Mouse (Mus musculus): ENCODE data around the gene Ece2. TPM values are rescaled to one million over a fixed set of nuclear protein-coding genes. Genes with fewer than 3 reads are reported as not detected.
A peak's percentile ranks its signal among the peaks of the same experiment; 100 is the strongest.

The Ece2 gene
- not detected in 2 replicates for polyA plus RNA-seq (2012; ENCODE audit: insufficient read depth, insufficient read length, low replicate concordance, missing spikeins)

- WGBS = 4% methylated on average over 54 of the region's 54 CpGs
- 0 out of 2 replicates have a peak, but pooled peaks have one; percentile 38 for TF ChIP-seq POLR2A (IDR thresholded peaks at IDR 0.05; ENCODE audit: insufficient read depth, low read depth, low read length)
- TF ChIP-seq CTCF (IDR thresholded peaks at IDR 0.05; ENCODE audit: insufficient read depth, low read depth, low read length) = no peak
- Histone ChIP-seq H3K4me1 (ENCODE audit: control insufficient read depth, insufficient read depth, low read length) (peaks cover 13% of the 10 kb centered on the region), H3K27ac (ENCODE audit: insufficient read depth, low read depth, low read length) (peak within 1 kb of the TSS; percentile 19), H3K4me3 (ENCODE audit: insufficient read depth, low read depth, low read length) (peak within 1 kb of the TSS; percentile 89)
Observed at GRCm38 (mm10) chr16:20629731-20630634, at the start of gene Ece2. TSS of gene Ece2 (plus strand) at chr16:20629828.

GRCm38 (mm10) chr16:20589366-20589938, 40.2 kb upstream of the Ece2 start, which contains the start of gene Vwa5b2:
TSS of gene Vwa5b2 (plus strand) at chr16:20589471.
- under 1% methylated on average over 24 of the region's 24 CpGs for WGBS
- no peak within 1 kb of the TSS for H3K27ac ChIP-seq (ENCODE audit: insufficient read depth, low read depth, low read length)
- H3K4me1 ChIP-seq (ENCODE audit: control insufficient read depth, insufficient read depth, low read length) = peaks cover 17% of the 10 kb centered on the region; the same call in 1 of the 2 replicates
- peak within 1 kb of the TSS; percentile 62 for H3K4me3 ChIP-seq (ENCODE audit: insufficient read depth, low read depth, low read length)
- no peak for TF ChIP-seq CTCF (IDR thresholded peaks at IDR 0.05; ENCODE audit: insufficient read depth, low read depth, low read length)
- TF ChIP-seq POLR2A (IDR thresholded peaks at IDR 0.05; ENCODE audit: insufficient read depth, low read depth, low read length) = no peak

GRCm38 (mm10) chr16:20589939-20590679, 39.5 kb upstream of the Ece2 start:
- H3K4me3 ChIP-seq (ENCODE audit: insufficient read depth, low read depth, low read length) = peak overlapping the region; percentile 62
- under 1% methylated on average over 39 of the region's 39 CpGs for WGBS
- no peak for TF ChIP-seq CTCF (IDR thresholded peaks at IDR 0.05; ENCODE audit: insufficient read depth, low read depth, low read length)
- TF ChIP-seq POLR2A (IDR thresholded peaks at IDR 0.05; ENCODE audit: insufficient read depth, low read depth, low read length) = 0 out of 2 replicates have a peak, but pooled peaks have one; percentile 30
- no peak overlapping the region for H3K27ac ChIP-seq (ENCODE audit: insufficient read depth, low read depth, low read length)
- H3K4me1 ChIP-seq (ENCODE audit: control insufficient read depth, insufficient read depth, low read length) = peaks cover 17% of the 10 kb centered on the region; the same call in 1 of the 2 replicates

GRCm38 (mm10) chr16:20590680-20591038, 39.0 kb upstream of the Ece2 start:
- H3K4me3 ChIP-seq (ENCODE audit: insufficient read depth, low read depth, low read length) = peak overlapping the region; percentile 62
- H3K4me1 ChIP-seq (ENCODE audit: control insufficient read depth, insufficient read depth, low read length) = peaks cover 17% of the 10 kb centered on the region; the same call in 1 of the 2 replicates
- TF ChIP-seq POLR2A (IDR thresholded peaks at IDR 0.05; ENCODE audit: insufficient read depth, low read depth, low read length) (no peak), CTCF (IDR thresholded peaks at IDR 0.05; ENCODE audit: insufficient read depth, low read depth, low read length) (no peak)
- H3K27ac ChIP-seq (ENCODE audit: insufficient read depth, low read depth, low read length) = no peak overlapping the region
- 5% methylated on average over 17 of the region's 17 CpGs for WGBS

- WGBS = 30% methylated on average over 48 of the region's 48 CpGs
- no peak for TF ChIP-seq CTCF (IDR thresholded peaks at IDR 0.05; ENCODE audit: insufficient read depth, low read depth, low read length)
- TF ChIP-seq POLR2A (IDR thresholded peaks at IDR 0.05; ENCODE audit: insufficient read depth, low read depth, low read length) = no peak
- H3K4me3 ChIP-seq (ENCODE audit: insufficient read depth, low read depth, low read length) = no peak overlapping the region; the same call in 1 of the 2 replicates
Observed at GRCm38 (mm10) chr16:20591076-20591705, 38.4 kb upstream of the Ece2 start.

GRCm38 (mm10) chr16:20595060-20595673, 34.5 kb upstream of the Ece2 start:
- 87% methylated on average over 7 of the region's 7 CpGs for WGBS
- Histone ChIP-seq H3K4me3 (ENCODE audit: insufficient read depth, low read depth, low read length) (no peak overlapping the region), H3K4me1 (ENCODE audit: control insufficient read depth, insufficient read depth, low read length) (peaks cover 8% of the 10 kb centered on the region; the same call in 1 of the 2 replicates), H3K27ac (ENCODE audit: insufficient read depth, low read depth, low read length) (no peak overlapping the region)
- TF ChIP-seq POLR2A (IDR thresholded peaks at IDR 0.05; ENCODE audit: insufficient read depth, low read depth, low read length) = no peak
- no peak for TF ChIP-seq CTCF (IDR thresholded peaks at IDR 0.05; ENCODE audit: insufficient read depth, low read depth, low read length)

More at GRCm38 (mm10) chr16:20591076-20591705, 38.4 kb upstream of the Ece2 start:
- Histone ChIP-seq H3K4me1 (ENCODE audit: control insufficient read depth, insufficient read depth, low read length) (peaks cover 17% of the 10 kb centered on the region; the same call in 1 of the 2 replicates), H3K27ac (ENCODE audit: insufficient read depth, low read depth, low read length) (no peak overlapping the region)

GRCm38 (mm10) chr16:20595737-20596136, 33.9 kb upstream of the Ece2 start:
- Histone ChIP-seq H3K4me1 (ENCODE audit: control insufficient read depth, insufficient read depth, low read length) (peaks cover 3% of the 10 kb centered on the region; the same call in 1 of the 2 replicates), H3K27ac (ENCODE audit: insufficient read depth, low read depth, low read length) (no peak overlapping the region), H3K4me3 (ENCODE audit: insufficient read depth, low read depth, low read length) (no peak overlapping the region)
- no peak for TF ChIP-seq POLR2A (IDR thresholded peaks at IDR 0.05; ENCODE audit: insufficient read depth, low read depth, low read length)
- TF ChIP-seq CTCF (IDR thresholded peaks at IDR 0.05; ENCODE audit: insufficient read depth, low read depth, low read length) = no peak
- 90% methylated on average over 4 of the region's 4 CpGs for WGBS
